Mouse (Mus musculus): Measurements from ENCODE around the gene 2900011O08Rik.

Gene 2900011O08Rik

GRCm38 (mm10) chr16:14135014-14135413 is 148.6 kb downstream of the 2900011O08Rik start:
- in situ Hi-C loops (cut with MboI, MseI): loop anchor here (10.0 kb wide), 1 partner anchor 1450 kb away; no protein-coding TSS in a partner anchor

- in situ Hi-C loops (cut with MboI, MseI): loop anchor here (10.0 kb wide), 1 partner anchor 1447 kb away; no protein-coding TSS in a partner anchor
Measured at GRCm38 (mm10) chr16:14137976-14138561, 151.7 kb downstream of the 2900011O08Rik start.

GRCm38 (mm10) chr16:14139106-14139505 is 152.7 kb downstream of the 2900011O08Rik start:
- in situ Hi-C loops (cut with MboI, MseI): loop anchor here (10.0 kb wide), 1 partner anchor 1446 kb away; no protein-coding TSS in a partner anchor

DNA sequence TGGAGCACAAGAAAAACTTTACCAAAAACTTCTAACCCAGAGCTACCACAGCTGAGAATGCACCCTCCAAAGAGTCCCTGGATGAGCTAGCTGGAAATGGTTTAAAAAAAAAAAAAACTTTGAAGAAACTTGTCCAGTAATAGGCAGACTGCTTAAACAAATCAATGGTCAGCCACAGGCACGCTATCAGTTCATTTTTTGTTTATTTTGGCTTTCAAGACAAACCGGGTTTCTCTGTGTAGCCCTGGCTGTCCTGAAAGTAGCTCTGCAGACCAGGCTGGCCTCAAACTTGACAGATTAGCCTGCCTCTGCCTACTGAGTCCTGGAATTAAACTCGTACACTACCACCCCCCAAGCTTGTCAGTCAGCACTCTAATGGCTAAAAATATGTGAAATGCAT is 156.9 kb downstream of the 2900011O08Rik start:
- in situ Hi-C loops (cut with MboI, MseI): no loop called here

DNA sequence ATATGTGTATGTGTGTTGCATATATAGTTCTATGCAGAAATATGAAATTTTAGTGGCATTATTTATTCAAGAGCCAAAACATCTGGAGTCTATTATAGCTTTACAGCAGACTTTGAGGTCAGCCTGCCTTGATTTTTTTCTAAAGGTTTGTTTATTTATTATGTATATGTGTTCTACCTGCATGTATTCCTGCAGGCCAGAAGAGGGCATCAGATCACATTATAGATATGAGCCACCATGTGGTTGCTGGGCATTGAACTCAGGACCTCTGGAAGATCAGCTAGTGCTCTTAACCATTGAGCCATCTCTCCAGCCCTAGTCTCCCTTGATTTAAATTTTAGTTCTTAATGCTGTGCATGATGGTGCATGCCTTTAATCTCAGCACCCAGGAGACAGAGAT is 161.3 kb downstream of the 2900011O08Rik start:
- in situ Hi-C loops (cut with MboI, MseI): no loop called here

All from T-helper 2 cell (primary cell).